29 mouse cellular contexts compared by ENCODE assay signal in the genomic region with DNA sequence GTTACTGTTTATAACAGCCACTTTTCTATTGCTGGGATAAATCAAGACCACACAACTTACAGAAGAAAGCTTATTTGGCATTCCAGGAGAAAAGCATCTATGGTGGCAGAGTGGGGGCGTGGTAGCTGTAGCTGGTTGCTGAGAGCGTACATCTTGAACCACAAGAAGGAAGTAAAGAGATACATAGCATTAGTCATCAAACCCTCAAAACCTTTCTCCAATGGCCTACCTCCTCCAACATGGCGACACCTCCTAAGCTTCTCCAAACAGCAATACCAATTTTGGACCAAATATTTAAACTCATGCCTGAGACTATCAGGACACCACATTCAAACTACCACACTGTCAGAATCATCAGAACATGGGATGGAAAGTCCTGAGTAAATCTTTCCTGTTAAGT. TPM values are rescaled to one million over a fixed set of nuclear protein-coding genes. Genes with fewer than 3 reads are reported as not detected.
A peak's percentile ranks its signal among the peaks of the same experiment; 100 is the strongest.
DNase-seq lines count a peak whose midpoint lies in the region; ATAC-seq lines count a peak whose summit lies in the region.
"Had no signal": no experiment of that assay in that cellular context is flagged by ENCODE, and none has a peak within 500 bp of the region (broad histone marks: within the 10 kb centered on the region; RNA-seq: fewer than 3 reads in every experiment).

No protein-coding gene starts in this region.

- no peak overlapping the region for H3K9ac ChIP-seq in midbrain, embryonic 11.5 days (ENCODE audit: low read length)
- H3K9ac ChIP-seq in midbrain, embryonic 15.5 days = no peak overlapping the region
- H3K9ac ChIP-seq: forebrain, embryonic 15.5 days; hindbrain, embryonic 14.5 days; liver, embryonic 15.5 days; lung, embryonic 15.5 days had no signal

- no peak for ATAC-seq in midbrain, embryonic 11.5 days (ENCODE audit: low FRiP score)
- no peak for ATAC-seq in midbrain, embryonic 15.5 days (replicated peaks)
- peak; percentile 54 for ATAC-seq in CD4-positive, CD25-positive, alpha-beta regulatory T cell, adult 4 months
- ATAC-seq in common myeloid progenitor, adult 5-6 weeks (replicated peaks; ENCODE audit: low read depth, poor library complexity, severe bottlenecking) = peak; percentile 76
- ATAC-seq in monocyte, adult 5-6 weeks (replicated peaks; ENCODE audit: insufficient number of reproducible peaks, low FRiP score, low TSS enrichment, poor library complexity, severe bottlenecking) = peak; percentile 59; the same call in 1 of the 2 replicates
- ATAC-seq: forebrain, embryonic 15.5 days; intestine, embryonic 16.5 days; Patski had no signal

- no peak overlapping the region for H3K4me3 ChIP-seq in midbrain, embryonic 11.5 days (ENCODE audit: low read depth, low read length)
- no peak overlapping the region for H3K4me3 ChIP-seq in midbrain, embryonic 15.5 days
- H3K4me3 ChIP-seq: embryonic facial prominence, embryonic 10.5 days; forebrain, embryonic 15.5 days; heart, adult 2 months; liver, embryonic 15.5 days; lung, embryonic 15.5 days; midbrain, embryonic 10.5 days had no signal

- peak; percentile 23 for DNase-seq in midbrain, embryonic 11.5 days (ENCODE audit: low spot score, missing footprints)
- DNase-seq in ovary, postnatal 10 days (ENCODE audit: low spot score) = no peak
- DNase-seq in left cerebral cortex, postnatal 4 days = no peak
- DNase-seq in kidney, postnatal 10 days = no peak
- DNase-seq: adrenal gland, adult 2 months; B cell, adult 2 months; cerebellum, adult 8-10 months; cerebellum, postnatal 36 days; gastrocnemius, postnatal 14 days; heart, adult 2 months; heart, postnatal 4 days; kidney, adult 9 months; kidney, postnatal 36 days; liver; lung, postnatal 4 days; right cerebral cortex, postnatal 14 days; thymus, postnatal 25 days had no signal

- H3K36me3 ChIP-seq in midbrain, embryonic 11.5 days (ENCODE audit: control insufficient read depth, insufficient read depth, low read length) = no peaks in the 10 kb centered on the region
- 0 out of 2 replicates have a peak, but pooled peaks cover 5% of the 10 kb centered on the region for H3K36me3 ChIP-seq in midbrain, embryonic 15.5 days (replicated peaks)
- H3K36me3 ChIP-seq: embryonic facial prominence, embryonic 10.5 days; liver, embryonic 15.5 days; lung, embryonic 15.5 days had no signal

- 92% methylated on average over 3 of the region's 3 CpGs for WGBS in midbrain, embryonic 11.5 days
- 95% methylated on average over 3 of the region's 3 CpGs for WGBS in midbrain, embryonic 15.5 days

- intact Hi-C loops in left cerebral cortex, postnatal 4 days (cut with DNase I) = no loop called here

- no peak overlapping the region for H3K27ac ChIP-seq in midbrain, embryonic 11.5 days (ENCODE audit: low read depth, low read length)
- H3K27ac ChIP-seq in midbrain, embryonic 15.5 days = no peak overlapping the region
- H3K27ac ChIP-seq: embryonic facial prominence, embryonic 10.5 days; forebrain, embryonic 15.5 days; heart, adult 2 months; hindbrain, embryonic 14.5 days; liver, embryonic 15.5 days; lung, embryonic 15.5 days; midbrain, embryonic 10.5 days had no signal

- H3K27me3 ChIP-seq in midbrain, embryonic 11.5 days (ENCODE audit: control insufficient read depth, insufficient read depth, low read length) = no peaks in the 10 kb centered on the region
- H3K27me3 ChIP-seq in midbrain, embryonic 15.5 days (replicated peaks) = no peaks in the 10 kb centered on the region
- H3K27me3 ChIP-seq: forebrain, embryonic 15.5 days; liver, embryonic 15.5 days; lung, embryonic 15.5 days; Patski had no signal

- no peaks in the 10 kb centered on the region for H3K9me3 ChIP-seq in midbrain, embryonic 11.5 days (ENCODE audit: control insufficient read depth, low read length)
- H3K9me3 ChIP-seq in midbrain, embryonic 15.5 days = no peaks in the 10 kb centered on the region
- H3K9me3 ChIP-seq: embryonic facial prominence, embryonic 10.5 days; forebrain, embryonic 15.5 days; liver, embryonic 15.5 days; lung, embryonic 15.5 days; midbrain, embryonic 10.5 days had no signal

- no peak overlapping the region for H3K4me2 ChIP-seq in midbrain, embryonic 11.5 days
- no peak overlapping the region for H3K4me2 ChIP-seq in midbrain, embryonic 15.5 days
- H3K4me2 ChIP-seq: forebrain, embryonic 15.5 days; hindbrain, embryonic 14.5 days; liver, embryonic 15.5 days; lung, embryonic 15.5 days had no signal

- peaks cover 4% of the 10 kb centered on the region for H3K4me1 ChIP-seq in midbrain, embryonic 11.5 days (ENCODE audit: control insufficient read depth, insufficient read depth, low read length)
- peaks cover 12% of the 10 kb centered on the region for H3K4me1 ChIP-seq in midbrain, embryonic 15.5 days
- H3K4me1 ChIP-seq: lung, embryonic 15.5 days had no signal

RNA-seq across cellular contexts. Expression of a gene that starts 58.0 kb away (rescaled TPM):
- 0.14 and 0.16 TPM in 2 replicates for polyA plus RNA-seq in midbrain, embryonic 11.5 days (2014; fragmentation: Nextera tagmentation; extraction: Ambion mirVana)
- polyA plus RNA-seq in midbrain, embryonic 15.5 days (2015; fragmentation: Nextera tagmentation; extraction: Ambion mirVana) = 0.17 and 0.38 TPM in 2 replicates
- polyA plus RNA-seq in CD4-positive, CD25-positive, alpha-beta regulatory T cell, adult 4 months (2017; shearing (Covaris generic)) = not detected
- not detected in 2 replicates for total RNA-seq in common myeloid progenitor, adult 5-6 weeks (2017)
- total RNA-seq in monocyte, adult 5-6 weeks (2017) = not detected in 3 replicates
- under 1 TPM in 1 of 2 experiments, not detected in 1; 0.16 TPM for total RNA-seq in left cerebral cortex, postnatal 4 days (2021)
- total RNA-seq: adrenal gland, adult 2 months; gastrocnemius, postnatal 14 days; heart, adult 2 months; heart, postnatal 4 days had no signal
- polyA plus RNA-seq: adrenal gland, adult 2 months; embryonic facial prominence, embryonic 10.5 days; hindbrain, embryonic 14.5 days; lung, embryonic 15.5 days; midbrain, embryonic 10.5 days had no signal

Comparison
In these comparisons a context has a peak if more than half of its experiments do, and no peak if none do; other contexts are left out.
1. ATAC-seq: peak in CD4-positive, CD25-positive, alpha-beta regulatory T cell, adult 4 months (single experiment), common myeloid progenitor, adult 5-6 weeks (single experiment) and monocyte, adult 5-6 weeks (single experiment); none in midbrain, embryonic 11.5 days (single experiment) and midbrain, embryonic 15.5 days (single experiment).